Mouse (Mus musculus): Measurements from ENCODE around the gene Adgrg7.

Gene Adgrg7

GRCm38 (mm10) chr16:56710071-56710470 is 85.6 kb downstream of the Adgrg7 start:
- no peak for DNase-seq (ENCODE audit: low read depth)

GRCm38 (mm10) chr16:56705731-56706130 is 89.9 kb downstream of the Adgrg7 start:
- no peak for DNase-seq (ENCODE audit: low read depth)

- no peak for DNase-seq (ENCODE audit: low read depth)
Observed at GRCm38 (mm10) chr16:56700898-56701297, 94.8 kb downstream of the Adgrg7 start.

- DNase-seq (ENCODE audit: low read depth): no peak
Observed at GRCm38 (mm10) chr16:56696448-56696847, 99.2 kb downstream of the Adgrg7 start.

GRCm38 (mm10) chr16:56690715-56691114 is 104.9 kb downstream of the Adgrg7 start:
- no peak for DNase-seq (ENCODE audit: low read depth)

- no peak for DNase-seq (ENCODE audit: low read depth)
Observed at GRCm38 (mm10) chr16:56686747-56687146, 108.9 kb downstream of the Adgrg7 start.

- DNase-seq (ENCODE audit: low read depth): no peak
Observed at GRCm38 (mm10) chr16:56681010-56681645, 114.5 kb downstream of the Adgrg7 start.

GRCm38 (mm10) chr16:56677146-56677545 is 118.5 kb downstream of the Adgrg7 start:
- no peak for DNase-seq (ENCODE audit: low read depth)
